Mouse (Mus musculus) kidney, embryonic 14.5 days (tissue): ENCODE data around the gene Rab33b. TPM values are rescaled to one million over a fixed set of nuclear protein-coding genes. Genes with fewer than 3 reads are reported as not detected.

ENCODE experiments used
- ATAC-seq: fragments of 200-750 bp; cut with Nextera tagmentation; 2 replicates; pipeline ENCODE4 v1.8.0; 2017; ENCODE audit warnings: moderate number of reproducible peaks, mild to moderate bottlenecking, moderate TSS enrichment, moderate library complexity; ENCODE audit not compliant: low FRiP score, low TSS enrichment
- H3K27ac ChIP-seq: fragments of 300-500 bp; sonication (generic); 2 replicates; pipeline ENCODE4 v1.5.1; 2014; ENCODE audit warnings: low read depth, mild to moderate bottlenecking, low read length, moderate library complexity, mixed read lengths
- H3K27me3 ChIP-seq: fragments of 300-500 bp; sonication (generic); 2 replicates; pipeline ENCODE4 v1.6.1; 2014; ENCODE audit warnings: mild to moderate bottlenecking, low read length; ENCODE audit not compliant: control insufficient read depth, insufficient read depth
- H3K36me3 ChIP-seq: fragments of 300-500 bp; sonication (generic); 2 replicates; pipeline ENCODE4 v1.6.1; 2014; ENCODE audit warnings: low read length, mixed read lengths; ENCODE audit not compliant: control insufficient read depth, insufficient read depth
- H3K4me1 ChIP-seq: fragments of 300-500 bp; sonication (generic); 2 replicates; pipeline ENCODE4 v1.6.1; 2014; ENCODE audit warnings: low read length, mixed read lengths; ENCODE audit not compliant: control insufficient read depth, insufficient read depth
- H3K4me2 ChIP-seq: fragments of 300-500 bp; sonication (generic); replicated peaks from 2 replicates; pipeline ENCODE4 v1.6.1; 2014; ENCODE audit warnings: low read depth, mild to moderate bottlenecking, low read length
- H3K4me3 ChIP-seq: fragments of 300-500 bp; sonication (generic); 2 replicates; pipeline ENCODE4 v1.5.1; 2014; ENCODE audit warnings: mild to moderate bottlenecking, low read length
- H3K9ac ChIP-seq: fragments of 300-500 bp; sonication (generic); 2 replicates; pipeline ENCODE4 v1.6.1; 2014; ENCODE audit warnings: low read depth, mild to moderate bottlenecking, low read length, moderate library complexity
- H3K9me3 ChIP-seq: fragments of 300-500 bp; sonication (generic); 2 replicates; pipeline ENCODE4 v1.6.1; 2016; ENCODE audit warnings: low read length; ENCODE audit not compliant: control insufficient read depth
- WGBS: fragments of 180-500 bp; shearing (Covaris S2); extraction: QIAGEN DNeasy Blood & Tissue Kit; methylation state at CpG from one replicate; pipeline ENCODE4 v1.1.7; 2014; 5-methylcytosine and 5-hydroxymethylcytosine counted together
- polyA plus RNA-seq: library from polyadenylated mRNA; unstranded; fragments of >200 nt; fragmentation: Nextera tagmentation; extraction: Ambion mirVana; gene quantifications from 2 replicates; pipeline ENCODE4 v1.2.1, GENCODE M21; 2014

Gene Rab33b
- polyA plus RNA-seq, 1 experiment from 2014 or later, result 17.5 TPM

GRCm38 (mm10) chr3:51484370-51484769 lies 650 bp downstream of the Rab33b start:
- WGBS, result 0% methylated on average over 33 of the region's 33 CpGs
- Histone ChIP-seq H3K4me1 (peaks cover 14% of the 10 kb centered on the region), H3K9me3 (no peaks in the 10 kb centered on the region), H3K27me3 (no peaks in the 10 kb centered on the region), H3K9ac (peak overlapping the region; percentile 85), H3K36me3 (no peaks in the 10 kb centered on the region), H3K4me3 (peak overlapping the region; percentile 62), H3K27ac (peak overlapping the region; percentile 87; the same call in 1 of the 2 replicates), H3K4me2 (peak overlapping the region; percentile 72)
- ATAC-seq, result peak; percentile 51

- H3K27ac ChIP-seq, result no peak overlapping the region
- H3K4me3 ChIP-seq, result peak overlapping the region; percentile 62
- no peak for ATAC-seq
- 42% methylated on average over 4 of the region's 4 CpGs for WGBS
- H3K9me3 ChIP-seq, result no peaks in the 10 kb centered on the region
- no peak overlapping the region for H3K9ac ChIP-seq
- no peaks in the 10 kb centered on the region for H3K27me3 ChIP-seq
- peak overlapping the region; percentile 72 for H3K4me2 ChIP-seq
- H3K4me1 ChIP-seq, result peaks cover 14% of the 10 kb centered on the region
- no peaks in the 10 kb centered on the region for H3K36me3 ChIP-seq
These were observed 1.6 kb downstream of the Rab33b start for GRCm38 (mm10) chr3:51485347-51485746.

DNA sequence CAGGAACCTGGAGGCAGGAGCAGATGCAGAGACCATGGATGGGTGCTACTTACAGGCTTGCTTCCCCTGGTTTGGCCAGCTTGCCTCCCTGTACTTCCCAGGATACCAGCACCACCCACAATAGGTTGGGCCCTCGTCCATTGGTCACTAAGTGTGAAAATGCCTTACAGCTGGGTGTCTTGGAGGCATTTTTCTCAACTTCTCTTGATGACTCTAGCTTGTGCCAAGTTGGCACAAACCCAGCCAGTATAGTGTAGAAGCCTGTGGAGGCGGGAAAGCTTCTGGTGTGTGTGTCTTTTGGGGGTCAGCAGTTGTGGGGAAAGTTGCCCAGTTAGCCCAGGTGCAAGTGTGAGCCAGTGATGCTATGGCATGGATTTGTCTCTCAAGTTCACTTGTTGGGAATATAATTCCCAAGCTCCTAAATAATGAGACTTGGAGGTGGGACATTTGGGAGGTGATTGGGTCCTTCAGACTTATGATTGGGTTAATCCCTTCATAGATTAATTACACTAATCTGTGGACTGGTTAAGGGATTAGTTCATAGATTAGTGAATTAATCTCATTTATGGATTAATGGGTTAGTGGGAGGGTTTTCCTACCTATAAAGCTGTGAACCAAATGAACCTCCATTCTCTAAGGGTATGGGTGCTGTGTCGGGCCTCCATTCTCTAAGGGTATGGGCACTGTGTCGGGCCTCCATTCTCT lies 2.9 kb downstream of the Rab33b start:
- no peaks in the 10 kb centered on the region for H3K27me3 ChIP-seq
- H3K9ac ChIP-seq, result no peak overlapping the region
- ATAC-seq, result no peak
- no peaks in the 10 kb centered on the region for H3K36me3 ChIP-seq
- peaks cover 14% of the 10 kb centered on the region for H3K4me1 ChIP-seq
- 92% methylated on average over 4 of the region's 4 CpGs for WGBS
- H3K4me2 ChIP-seq, result no peak overlapping the region
- H3K4me3 ChIP-seq, result no peak overlapping the region
- no peak overlapping the region for H3K27ac ChIP-seq
- no peaks in the 10 kb centered on the region for H3K9me3 ChIP-seq

GRCm38 (mm10) chr3:51490088-51490753 lies 6.5 kb downstream of the Rab33b start:
- H3K4me2 ChIP-seq, result no peak overlapping the region
- no peaks in the 10 kb centered on the region for H3K9me3 ChIP-seq
- 86% methylated on average over 7 of the region's 7 CpGs for WGBS
- H3K36me3 ChIP-seq, result peaks cover 16% of the 10 kb centered on the region
- H3K27ac ChIP-seq, result no peak overlapping the region
- no peak overlapping the region for H3K9ac ChIP-seq
- no peak overlapping the region for H3K4me3 ChIP-seq
- no peaks in the 10 kb centered on the region for H3K27me3 ChIP-seq
- H3K4me1 ChIP-seq, result peaks cover 7% of the 10 kb centered on the region
- no peak for ATAC-seq

- Histone ChIP-seq H3K4me3 (no peak overlapping the region), H3K4me1 (no peaks in the 10 kb centered on the region), H3K27me3 (no peaks in the 10 kb centered on the region), H3K36me3 (peaks cover 16% of the 10 kb centered on the region), H3K4me2 (no peak overlapping the region), H3K27ac (no peak overlapping the region), H3K9ac (no peak overlapping the region), H3K9me3 (no peaks in the 10 kb centered on the region)
- ATAC-seq, result no peak
- 89% methylated on average over 13 of the region's 13 CpGs for WGBS
These were observed 9.6 kb downstream of the Rab33b start for GRCm38 (mm10) chr3:51493272-51493838.

DNA sequence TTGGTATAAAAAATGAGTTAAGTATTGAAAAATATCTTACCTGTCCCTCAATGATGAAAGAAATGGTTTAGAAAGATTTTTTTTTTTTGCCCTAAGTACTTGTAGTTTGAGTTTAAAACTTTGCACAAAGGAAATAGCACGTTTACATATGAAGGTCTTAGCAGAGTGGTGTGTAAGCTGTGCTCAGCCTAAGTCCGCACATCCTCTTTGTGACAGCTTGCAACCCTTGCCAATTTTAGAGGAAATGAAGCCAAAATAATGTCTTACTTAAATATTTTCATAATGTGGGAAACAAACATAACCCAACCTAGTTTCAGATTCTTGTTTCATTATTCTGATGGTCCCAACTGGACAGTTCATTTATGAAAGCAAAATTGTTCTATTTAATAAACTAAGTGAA lies 10.7 kb downstream of the Rab33b start:
- Histone ChIP-seq H3K36me3 (peaks cover 16% of the 10 kb centered on the region), H3K4me3 (no peak overlapping the region), H3K27ac (no peak overlapping the region), H3K9ac (no peak overlapping the region), H3K9me3 (no peaks in the 10 kb centered on the region), H3K27me3 (no peaks in the 10 kb centered on the region), H3K4me1 (no peaks in the 10 kb centered on the region), H3K4me2 (no peak overlapping the region)
- WGBS, result 84% methylated on average over 2 of the region's 2 CpGs
- no peak for ATAC-seq

GRCm38 (mm10) chr3:51495646-51496045 lies 11.9 kb downstream of the Rab33b start:
- WGBS, result 90% methylated on average over 9 of the region's 9 CpGs
- no peak for ATAC-seq
- H3K9me3 ChIP-seq, result no peaks in the 10 kb centered on the region

DNA sequence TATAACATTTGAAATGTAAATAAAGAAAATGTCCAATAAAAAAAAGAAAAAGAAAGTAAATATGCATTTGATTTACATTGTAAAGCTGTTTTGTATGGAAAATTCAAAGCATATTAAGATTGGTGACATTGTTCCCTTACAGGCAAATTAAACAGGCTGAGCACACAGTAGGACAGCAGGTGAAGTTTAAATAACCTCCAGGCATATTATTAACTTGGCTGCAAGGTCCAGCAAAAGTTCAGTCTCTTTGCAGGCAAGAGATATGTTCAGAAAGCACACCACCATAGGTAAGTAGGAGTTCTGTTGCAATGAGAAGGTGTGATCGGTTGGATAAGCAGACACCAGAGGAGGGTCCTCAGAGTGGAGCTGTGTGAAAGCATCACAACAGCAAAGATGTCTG lies 14.3 kb downstream of the Rab33b start:
- H3K36me3 ChIP-seq, result peaks cover 15% of the 10 kb centered on the region
- no peak for ATAC-seq
- H3K4me1 ChIP-seq, result no peaks in the 10 kb centered on the region
- no peak overlapping the region for H3K4me2 ChIP-seq
- H3K27me3 ChIP-seq, result no peaks in the 10 kb centered on the region
- no peak overlapping the region for H3K9ac ChIP-seq
- no peak overlapping the region for H3K4me3 ChIP-seq
- no peak overlapping the region for H3K27ac ChIP-seq
- H3K9me3 ChIP-seq, result no peaks in the 10 kb centered on the region
- 94% methylated on average over 1 of the region's 1 CpGs for WGBS

More at GRCm38 (mm10) chr3:51495646-51496045, 11.9 kb downstream of the Rab33b start:
- Histone ChIP-seq H3K4me2 (no peak overlapping the region), H3K4me1 (no peaks in the 10 kb centered on the region), H3K9ac (no peak overlapping the region), H3K36me3 (peaks cover 16% of the 10 kb centered on the region), H3K27me3 (no peaks in the 10 kb centered on the region), H3K4me3 (no peak overlapping the region), H3K27ac (no peak overlapping the region)

DNA sequence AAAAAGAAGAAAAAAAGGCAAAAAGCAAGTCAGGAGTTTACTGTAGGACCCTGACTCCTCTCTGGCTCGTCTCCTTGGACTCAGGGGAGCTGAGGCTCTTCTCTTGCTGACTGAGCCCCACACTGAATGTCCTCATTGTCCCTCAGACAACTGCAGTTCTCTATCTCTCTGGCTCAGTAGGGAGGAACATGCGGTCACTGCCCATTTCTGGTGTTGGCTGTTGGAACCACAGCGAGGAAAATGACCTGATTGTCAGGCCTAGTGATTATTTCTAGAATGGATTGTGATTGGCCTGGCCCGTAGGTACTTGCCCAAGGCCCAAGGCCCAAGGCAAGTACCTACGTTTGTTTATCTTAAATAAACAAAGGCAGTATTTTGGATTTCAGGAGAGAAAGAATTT lies 14.9 kb downstream of the Rab33b start:
- no peak overlapping the region for H3K4me3 ChIP-seq
- no peaks in the 10 kb centered on the region for H3K4me1 ChIP-seq
- no peak overlapping the region for H3K27ac ChIP-seq
- no peaks in the 10 kb centered on the region for H3K27me3 ChIP-seq
- H3K9me3 ChIP-seq, result no peaks in the 10 kb centered on the region
- ATAC-seq, result no peak
- H3K9ac ChIP-seq, result no peak overlapping the region
- 81% methylated on average over 5 of the region's 5 CpGs for WGBS
- H3K36me3 ChIP-seq, result peaks cover 9% of the 10 kb centered on the region
- H3K4me2 ChIP-seq, result no peak overlapping the region
